Mouse (Mus musculus): ENCODE measurements around the gene Cmss1. TPM values are rescaled to one million over a fixed set of nuclear protein-coding genes. Genes with fewer than 3 reads are reported as not detected.
A peak's percentile ranks its signal among the peaks of the same experiment; 100 is the strongest.

Cmss1 gene
- polyA plus RNA-seq, 1 experiment from 2014 or later, result 50.4 TPM

DNA sequence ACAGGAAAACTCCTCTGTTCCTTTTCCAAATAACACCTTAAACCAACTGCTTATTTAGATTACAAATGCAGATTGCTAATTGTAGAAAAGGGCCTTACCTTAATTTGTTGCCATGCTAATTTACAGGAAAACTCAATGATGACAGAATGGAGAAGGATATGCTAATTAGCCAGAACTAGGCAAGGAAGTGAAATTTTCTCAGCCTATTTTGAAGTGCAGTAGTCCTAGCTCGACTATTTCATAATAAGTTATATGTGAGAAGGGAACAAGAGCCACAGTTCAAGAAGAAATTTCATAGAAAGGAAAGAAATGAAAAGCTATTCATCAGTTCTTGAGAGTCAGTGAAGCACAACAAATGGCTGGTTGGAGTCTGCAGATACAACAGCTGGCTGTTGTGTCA is 60.3 kb downstream of the Cmss1 start:
- peaks cover 6% of the 10 kb centered on the region; the same call in 1 of the 2 replicates for H3K4me1 ChIP-seq (ENCODE audit: control insufficient read depth, insufficient read depth, low read length)
- no peak for ATAC-seq (ENCODE audit: insufficient number of reproducible peaks, insufficient read depth, low FRiP score, low read depth)
- H3K36me3 ChIP-seq (ENCODE audit: control insufficient read depth, insufficient read depth, low read length), result no peaks in the 10 kb centered on the region
- no peaks in the 10 kb centered on the region for H3K9me3 ChIP-seq (ENCODE audit: control insufficient read depth, low read depth, low read length)
- no peak overlapping the region for H3K4me3 ChIP-seq (ENCODE audit: low read depth, low read length)
- no peaks in the 10 kb centered on the region for H3K27me3 ChIP-seq (ENCODE audit: control insufficient read depth, insufficient read depth, low read length)
- H3K4me2 ChIP-seq (replicated peaks; ENCODE audit: low read depth, low read length), result no peak overlapping the region
- no peak overlapping the region for H3K27ac ChIP-seq (ENCODE audit: low read length)
- 77% methylated on average over 1 of the region's 1 CpGs for WGBS
- no peak overlapping the region for H3K9ac ChIP-seq (replicated peaks; ENCODE audit: low read depth, low read length)

DNA sequence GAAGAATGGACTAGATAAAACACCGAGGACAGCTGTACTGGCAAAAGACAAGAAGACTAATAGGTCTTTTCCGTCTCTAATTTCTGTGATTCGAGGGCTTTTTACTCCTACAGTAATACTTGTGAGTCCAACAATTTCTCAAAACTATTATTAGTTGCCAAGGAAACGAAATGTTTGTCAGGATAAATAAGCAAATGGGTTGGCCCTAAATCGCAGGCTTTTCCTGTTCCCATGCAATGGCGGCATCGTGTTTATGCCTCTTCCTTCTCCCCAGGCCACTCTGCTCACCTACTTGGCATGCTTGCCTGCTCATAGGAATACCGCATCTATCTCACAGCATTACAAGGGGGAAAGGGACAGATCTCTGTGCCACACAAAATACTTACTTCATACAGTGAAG is 62.2 kb downstream of the Cmss1 start:
- Histone ChIP-seq H3K27me3 (ENCODE audit: control insufficient read depth, insufficient read depth, low read length) (no peaks in the 10 kb centered on the region), H3K9ac (replicated peaks; ENCODE audit: low read depth, low read length) (no peak overlapping the region), H3K4me2 (replicated peaks; ENCODE audit: low read depth, low read length) (no peak overlapping the region), H3K36me3 (ENCODE audit: control insufficient read depth, insufficient read depth, low read length) (no peaks in the 10 kb centered on the region), H3K4me3 (ENCODE audit: low read depth, low read length) (no peak overlapping the region), H3K9me3 (ENCODE audit: control insufficient read depth, low read depth, low read length) (no peaks in the 10 kb centered on the region), H3K4me1 (ENCODE audit: control insufficient read depth, insufficient read depth, low read length) (peaks cover 6% of the 10 kb centered on the region; the same call in 1 of the 2 replicates), H3K27ac (ENCODE audit: low read length) (0 out of 2 replicates have a peak overlapping the region, but pooled peaks have one; percentile 27)
- ATAC-seq (ENCODE audit: insufficient number of reproducible peaks, insufficient read depth, low FRiP score, low read depth), result no peak
- 30% methylated on average over 8 of the region's 8 CpGs for WGBS

DNA sequence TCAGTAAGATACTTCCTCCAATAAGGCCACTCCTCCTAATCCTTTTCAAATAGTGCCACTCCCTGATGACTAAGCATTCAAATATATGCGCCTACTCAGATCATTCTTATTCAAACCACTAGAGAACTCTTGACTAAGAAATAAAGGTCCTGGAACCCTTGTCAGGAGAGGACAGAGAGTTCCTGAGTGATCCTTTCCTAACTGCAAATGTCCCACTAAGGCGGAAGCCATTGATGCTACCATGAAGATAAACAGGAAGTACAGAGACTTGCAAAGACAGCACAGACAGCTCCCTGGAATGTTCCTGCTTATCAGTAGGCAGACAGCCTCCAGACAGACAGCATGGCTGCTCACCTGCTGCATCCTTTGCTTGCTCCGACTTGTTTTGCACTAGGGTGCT is 63.4 kb downstream of the Cmss1 start:
- no peak overlapping the region for H3K4me3 ChIP-seq (ENCODE audit: low read depth, low read length)
- no peaks in the 10 kb centered on the region for H3K9me3 ChIP-seq (ENCODE audit: control insufficient read depth, low read depth, low read length)
- ATAC-seq (ENCODE audit: insufficient number of reproducible peaks, insufficient read depth, low FRiP score, low read depth), result no peak
- H3K4me2 ChIP-seq (replicated peaks; ENCODE audit: low read depth, low read length), result no peak overlapping the region
- 0 out of 2 replicates have a peak, but pooled peaks cover 2% of the 10 kb centered on the region for H3K4me1 ChIP-seq (ENCODE audit: control insufficient read depth, insufficient read depth, low read length)
- 88% methylated on average over 3 of the region's 3 CpGs for WGBS
- no peak overlapping the region for H3K9ac ChIP-seq (replicated peaks; ENCODE audit: low read depth, low read length)
- no peak overlapping the region for H3K27ac ChIP-seq (ENCODE audit: low read length)
- H3K27me3 ChIP-seq (ENCODE audit: control insufficient read depth, insufficient read depth, low read length), result no peaks in the 10 kb centered on the region
- H3K36me3 ChIP-seq (ENCODE audit: control insufficient read depth, insufficient read depth, low read length), result no peaks in the 10 kb centered on the region

DNA sequence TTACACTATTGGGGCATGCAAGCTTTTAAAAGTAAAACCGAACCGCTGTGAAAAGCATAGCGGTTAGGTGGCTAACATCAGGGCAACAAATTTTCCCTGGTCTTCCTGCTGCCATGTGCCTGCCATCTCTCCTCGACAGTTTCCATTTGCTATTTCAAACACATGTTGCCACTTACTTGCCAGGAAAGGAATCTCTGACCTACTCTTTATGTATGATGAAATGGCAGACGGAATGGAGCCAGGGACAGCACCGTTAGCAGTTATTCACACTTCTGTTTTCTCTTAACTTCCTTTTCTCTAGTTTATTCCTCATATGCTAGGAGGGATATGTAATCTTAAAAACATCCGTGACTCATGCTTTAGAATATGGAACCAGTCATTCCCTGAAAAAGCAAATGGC is 70.2 kb downstream of the Cmss1 start:
- no peak overlapping the region for H3K9ac ChIP-seq (replicated peaks; ENCODE audit: low read depth, low read length)
- no peaks in the 10 kb centered on the region for H3K9me3 ChIP-seq (ENCODE audit: control insufficient read depth, low read depth, low read length)
- H3K36me3 ChIP-seq (ENCODE audit: control insufficient read depth, insufficient read depth, low read length), result no peaks in the 10 kb centered on the region
- H3K27me3 ChIP-seq (ENCODE audit: control insufficient read depth, insufficient read depth, low read length), result no peaks in the 10 kb centered on the region
- 77% methylated on average over 7 of the region's 7 CpGs for WGBS
- no peak for ATAC-seq (ENCODE audit: insufficient number of reproducible peaks, insufficient read depth, low FRiP score, low read depth)
- peaks cover 9% of the 10 kb centered on the region; the same call in 1 of the 2 replicates for H3K4me1 ChIP-seq (ENCODE audit: control insufficient read depth, insufficient read depth, low read length)
- H3K4me2 ChIP-seq (replicated peaks; ENCODE audit: low read depth, low read length), result no peak overlapping the region
- no peak overlapping the region for H3K27ac ChIP-seq (ENCODE audit: low read length)
- H3K4me3 ChIP-seq (ENCODE audit: low read depth, low read length), result no peak overlapping the region

DNA sequence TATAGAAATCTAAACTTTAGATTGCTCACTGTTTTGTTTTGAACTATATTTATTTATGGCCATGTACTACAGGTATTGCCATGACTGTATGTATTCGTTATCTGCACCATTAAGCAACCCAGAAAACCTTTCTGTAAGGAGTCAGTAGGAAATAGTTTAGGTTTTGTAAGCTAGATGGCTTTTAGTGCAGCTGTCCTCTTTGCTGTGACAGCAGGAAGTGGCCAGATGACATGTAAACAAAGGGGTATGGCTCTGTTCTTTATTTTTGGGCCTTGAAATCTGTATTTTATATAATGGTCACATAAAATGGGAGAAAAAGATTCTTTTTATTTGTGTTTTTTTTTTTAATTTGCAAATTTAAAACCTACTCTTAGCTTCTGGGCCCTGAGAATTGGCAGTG is 71.9 kb downstream of the Cmss1 start:
- ATAC-seq (ENCODE audit: insufficient number of reproducible peaks, insufficient read depth, low FRiP score, low read depth), result no peak
- 68% methylated on average over 1 of the region's 1 CpGs for WGBS
- Histone ChIP-seq H3K9ac (replicated peaks; ENCODE audit: low read depth, low read length) (no peak overlapping the region), H3K36me3 (ENCODE audit: control insufficient read depth, insufficient read depth, low read length) (no peaks in the 10 kb centered on the region), H3K4me3 (ENCODE audit: low read depth, low read length) (no peak overlapping the region), H3K27me3 (ENCODE audit: control insufficient read depth, insufficient read depth, low read length) (no peaks in the 10 kb centered on the region), H3K27ac (ENCODE audit: low read length) (no peak overlapping the region), H3K4me2 (replicated peaks; ENCODE audit: low read depth, low read length) (no peak overlapping the region), H3K4me1 (ENCODE audit: control insufficient read depth, insufficient read depth, low read length) (peaks cover 9% of the 10 kb centered on the region; the same call in 1 of the 2 replicates), H3K9me3 (ENCODE audit: control insufficient read depth, low read depth, low read length) (no peaks in the 10 kb centered on the region)

DNA sequence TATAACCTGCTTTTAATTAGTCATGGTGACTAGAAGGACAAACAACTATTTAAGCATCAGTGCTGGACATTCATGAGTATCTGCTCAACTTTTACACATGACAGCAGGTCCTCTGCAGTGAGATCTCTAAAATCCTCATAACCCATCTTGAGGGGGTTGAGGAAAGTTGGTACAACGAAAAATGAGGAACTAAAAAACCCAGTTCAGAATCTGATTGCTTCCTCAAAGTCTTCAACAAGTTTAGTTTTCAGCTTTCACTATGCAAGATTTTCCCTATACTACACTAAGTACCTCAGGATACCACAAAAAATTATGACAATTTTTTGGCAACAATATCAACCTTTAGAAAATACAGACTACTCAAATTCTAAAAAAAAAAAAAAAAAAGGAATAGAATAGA is 72.3 kb downstream of the Cmss1 start:
- ATAC-seq (ENCODE audit: insufficient number of reproducible peaks, insufficient read depth, low FRiP score, low read depth), result no peak
- H3K27ac ChIP-seq (ENCODE audit: low read length), result no peak overlapping the region
- H3K9ac ChIP-seq (replicated peaks; ENCODE audit: low read depth, low read length), result no peak overlapping the region
- no peak overlapping the region for H3K4me2 ChIP-seq (replicated peaks; ENCODE audit: low read depth, low read length)
- peaks cover 9% of the 10 kb centered on the region; the same call in 1 of the 2 replicates for H3K4me1 ChIP-seq (ENCODE audit: control insufficient read depth, insufficient read depth, low read length)
- no peaks in the 10 kb centered on the region for H3K36me3 ChIP-seq (ENCODE audit: control insufficient read depth, insufficient read depth, low read length)
- 87% methylated on average over 1 of the region's 1 CpGs for WGBS
- H3K27me3 ChIP-seq (ENCODE audit: control insufficient read depth, insufficient read depth, low read length), result no peaks in the 10 kb centered on the region
- no peaks in the 10 kb centered on the region for H3K9me3 ChIP-seq (ENCODE audit: control insufficient read depth, low read depth, low read length)
- no peak overlapping the region for H3K4me3 ChIP-seq (ENCODE audit: low read depth, low read length)

DNA sequence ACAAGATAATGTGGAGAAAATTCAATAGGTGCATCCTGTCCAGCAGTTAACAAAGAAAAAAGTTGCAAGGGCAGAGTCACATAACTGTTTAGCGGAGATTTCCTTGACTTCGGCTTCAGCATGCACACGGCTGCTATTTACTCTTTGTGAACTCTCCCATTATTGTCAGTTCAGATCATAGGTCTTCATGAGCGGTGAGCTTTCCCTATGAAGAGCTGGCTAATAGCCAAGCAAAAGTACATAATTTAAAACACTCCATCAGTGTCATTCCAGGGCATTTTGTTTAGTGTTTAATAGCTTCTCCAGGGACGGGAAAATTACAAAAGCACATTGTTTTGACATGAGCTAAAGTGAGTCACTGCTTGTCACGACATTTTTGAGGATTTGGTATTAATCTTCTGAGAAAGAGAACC is 74.6 kb downstream of the Cmss1 start:
- Histone ChIP-seq H3K4me3 (ENCODE audit: low read depth, low read length) (no peak overlapping the region), H3K36me3 (ENCODE audit: control insufficient read depth, insufficient read depth, low read length) (no peaks in the 10 kb centered on the region), H3K9ac (replicated peaks; ENCODE audit: low read depth, low read length) (no peak overlapping the region), H3K27me3 (ENCODE audit: control insufficient read depth, insufficient read depth, low read length) (no peaks in the 10 kb centered on the region), H3K4me2 (replicated peaks; ENCODE audit: low read depth, low read length) (no peak overlapping the region), H3K9me3 (ENCODE audit: control insufficient read depth, low read depth, low read length) (no peaks in the 10 kb centered on the region), H3K4me1 (ENCODE audit: control insufficient read depth, insufficient read depth, low read length) (peaks cover 13% of the 10 kb centered on the region; the same call in 1 of the 2 replicates), H3K27ac (ENCODE audit: low read length) (no peak overlapping the region)
- 10% methylated on average over 6 of the region's 6 CpGs for WGBS
- no peak for ATAC-seq (ENCODE audit: insufficient number of reproducible peaks, insufficient read depth, low FRiP score, low read depth)

DNA sequence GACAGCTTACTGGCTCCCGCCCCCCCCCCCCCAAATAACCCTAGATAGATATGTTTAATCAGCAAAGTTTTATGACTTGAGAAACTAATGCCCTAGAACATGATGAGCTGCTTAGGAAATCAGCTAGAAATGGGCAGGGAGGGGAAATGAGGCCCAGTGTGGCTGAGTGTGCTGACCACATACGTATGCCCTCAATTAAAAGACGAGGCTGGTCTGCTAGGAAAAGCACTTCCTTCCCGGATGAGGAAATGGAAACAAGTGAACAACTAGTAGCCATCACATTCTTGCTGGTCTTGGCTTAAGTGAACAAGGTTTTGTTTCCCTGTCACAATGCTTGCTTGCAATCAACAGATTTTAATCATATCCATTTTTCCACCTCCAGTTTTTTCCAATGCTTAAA is 76.1 kb downstream of the Cmss1 start:
- Histone ChIP-seq H3K27me3 (ENCODE audit: control insufficient read depth, insufficient read depth, low read length) (no peaks in the 10 kb centered on the region), H3K36me3 (ENCODE audit: control insufficient read depth, insufficient read depth, low read length) (no peaks in the 10 kb centered on the region), H3K27ac (ENCODE audit: low read length) (no peak overlapping the region), H3K9ac (replicated peaks; ENCODE audit: low read depth, low read length) (no peak overlapping the region), H3K4me1 (ENCODE audit: control insufficient read depth, insufficient read depth, low read length) (peaks cover 21% of the 10 kb centered on the region; the same call in 1 of the 2 replicates), H3K4me3 (ENCODE audit: low read depth, low read length) (no peak overlapping the region), H3K9me3 (ENCODE audit: control insufficient read depth, low read depth, low read length) (no peaks in the 10 kb centered on the region), H3K4me2 (replicated peaks; ENCODE audit: low read depth, low read length) (no peak overlapping the region)
- no peak for ATAC-seq (ENCODE audit: insufficient number of reproducible peaks, insufficient read depth, low FRiP score, low read depth)
- 73% methylated on average over 4 of the region's 4 CpGs for WGBS

DNA sequence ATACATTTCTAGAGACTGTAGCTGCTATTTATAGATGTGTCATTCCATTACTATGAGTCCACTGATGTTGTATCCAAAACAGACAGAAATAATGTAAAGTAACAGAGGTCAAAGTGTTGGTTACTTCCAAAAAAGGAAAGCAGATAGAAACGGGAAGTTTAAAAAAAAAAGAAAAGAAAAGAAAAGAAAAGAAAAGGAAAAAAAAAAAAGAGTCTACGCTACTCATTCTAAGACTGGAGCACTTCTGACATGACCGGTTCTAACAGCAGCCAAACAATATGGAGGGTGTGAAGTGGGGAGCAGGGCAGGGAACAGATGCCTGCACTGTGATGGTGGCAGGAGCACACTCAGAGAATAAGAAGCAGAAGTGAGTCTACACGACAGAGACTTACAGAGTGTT is 78.2 kb downstream of the Cmss1 start:
- H3K4me3 ChIP-seq (ENCODE audit: low read depth, low read length), result no peak overlapping the region
- H3K4me2 ChIP-seq (replicated peaks; ENCODE audit: low read depth, low read length), result no peak overlapping the region
- WGBS, result 59% methylated on average over 4 of the region's 4 CpGs
- peaks cover 21% of the 10 kb centered on the region; the same call in 1 of the 2 replicates for H3K4me1 ChIP-seq (ENCODE audit: control insufficient read depth, insufficient read depth, low read length)
- H3K9ac ChIP-seq (replicated peaks; ENCODE audit: low read depth, low read length), result no peak overlapping the region
- ATAC-seq (ENCODE audit: insufficient number of reproducible peaks, insufficient read depth, low FRiP score, low read depth), result no peak
- H3K9me3 ChIP-seq (ENCODE audit: control insufficient read depth, low read depth, low read length), result no peaks in the 10 kb centered on the region
- 0 out of 2 replicates have a peak overlapping the region, but pooled peaks have one; percentile 10 for H3K27ac ChIP-seq (ENCODE audit: low read length)
- H3K36me3 ChIP-seq (ENCODE audit: control insufficient read depth, insufficient read depth, low read length), result no peaks in the 10 kb centered on the region
- no peaks in the 10 kb centered on the region for H3K27me3 ChIP-seq (ENCODE audit: control insufficient read depth, insufficient read depth, low read length)
